In the genomic region with DNA sequence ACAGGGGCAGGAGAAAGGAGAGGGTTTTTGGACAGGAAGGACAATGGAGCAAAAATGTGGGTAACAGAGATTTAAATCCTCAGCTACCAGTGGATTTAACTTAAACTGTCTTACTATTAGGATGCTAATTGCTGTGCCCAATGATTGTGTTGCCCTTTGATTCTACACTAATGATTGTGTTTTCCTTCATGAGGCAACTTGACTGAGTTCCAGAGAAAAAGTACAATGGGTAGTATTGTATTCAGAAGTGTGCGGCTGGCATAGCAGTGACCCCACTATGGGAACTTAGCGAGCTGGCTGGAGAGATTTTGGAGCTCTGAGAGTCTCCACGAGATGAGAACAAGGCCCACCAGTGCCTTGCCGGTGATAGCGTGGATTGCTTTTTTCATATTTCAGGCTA, we compare ENCODE assay signal across 25 mouse cellular contexts.
"Had no signal": no experiment of that assay in that cellular context is flagged by ENCODE, and none has a peak within 500 bp of the region (broad histone marks: within the 10 kb centered on the region; RNA-seq: fewer than 3 reads in every experiment).

No protein-coding gene starts in this region.

- H3K4me2 ChIP-seq: heart, embryonic 11.5 days; heart, embryonic 13.5 days; heart, embryonic 15.5 days; hindbrain, embryonic 13.5 days; intestine, embryonic 15.5 days; limb, embryonic 13.5 days; limb, embryonic 15.5 days; liver, embryonic 12.5 days had no signal

- H3K27ac ChIP-seq: heart, adult 2 months; heart, embryonic 13.5 days; heart, embryonic 15.5 days; hindbrain, embryonic 13.5 days; intestine, embryonic 15.5 days; kidney, postnatal 0 days; limb, embryonic 13.5 days; limb, embryonic 15.5 days; liver, embryonic 12.5 days had no signal

- H3K36me3 ChIP-seq: heart, embryonic 13.5 days; heart, embryonic 15.5 days; hindbrain, embryonic 13.5 days; intestine, embryonic 15.5 days; limb, embryonic 13.5 days; limb, embryonic 15.5 days; liver, embryonic 12.5 days had no signal

- H3K27me3 ChIP-seq: heart, embryonic 13.5 days; heart, embryonic 15.5 days; hindbrain, embryonic 13.5 days; intestine, embryonic 15.5 days; limb, embryonic 13.5 days; limb, embryonic 15.5 days; liver, embryonic 12.5 days had no signal

- H3K9me3 ChIP-seq: heart, embryonic 13.5 days; heart, embryonic 15.5 days; hindbrain, embryonic 13.5 days; intestine, embryonic 15.5 days; limb, embryonic 13.5 days; limb, embryonic 15.5 days; liver, embryonic 12.5 days had no signal

- H3K9ac ChIP-seq: heart, embryonic 13.5 days; heart, embryonic 15.5 days; hindbrain, embryonic 13.5 days; intestine, embryonic 15.5 days; limb, embryonic 13.5 days; limb, embryonic 15.5 days; liver, embryonic 12.5 days had no signal

- DNase-seq: gastrocnemius, postnatal 14 days; gastrocnemius, postnatal 36 days; heart, adult 11 months; heart, adult 2 months; heart, postnatal 14 days; heart, postnatal 36 days; kidney, adult 18-20 months; kidney, adult 8-10 months; kidney, postnatal 14 days; kidney, postnatal 36 days; layer of hippocampus, adult 9-11 months; layer of hippocampus, postnatal 36 days; left cerebral cortex, postnatal 4 days had no signal

- H3K4me3 ChIP-seq: heart, adult 2 months; heart, embryonic 13.5 days; heart, embryonic 15.5 days; hindbrain, embryonic 13.5 days; intestine, embryonic 15.5 days; limb, embryonic 13.5 days; limb, embryonic 15.5 days; liver, embryonic 12.5 days had no signal

- H3K4me1 ChIP-seq: heart, embryonic 13.5 days; heart, embryonic 15.5 days; hindbrain, embryonic 13.5 days; intestine, embryonic 15.5 days; limb, embryonic 13.5 days; limb, embryonic 15.5 days; liver, embryonic 12.5 days had no signal

- ATAC-seq: hindbrain, embryonic 16.5 days; inflammation-experienced regulatory T-cells, adult 6 months; intestine, embryonic 15.5 days; intestine, postnatal 0 days; liver, embryonic 12.5 days had no signal
